Mouse (Mus musculus): ENCODE results near the gene Arhgef38. TPM values are rescaled to one million over a fixed set of nuclear protein-coding genes. Genes with fewer than 3 reads are reported as not detected.

Arhgef38 gene
- total RNA-seq, 1 experiment, result 1.4 TPM

DNA sequence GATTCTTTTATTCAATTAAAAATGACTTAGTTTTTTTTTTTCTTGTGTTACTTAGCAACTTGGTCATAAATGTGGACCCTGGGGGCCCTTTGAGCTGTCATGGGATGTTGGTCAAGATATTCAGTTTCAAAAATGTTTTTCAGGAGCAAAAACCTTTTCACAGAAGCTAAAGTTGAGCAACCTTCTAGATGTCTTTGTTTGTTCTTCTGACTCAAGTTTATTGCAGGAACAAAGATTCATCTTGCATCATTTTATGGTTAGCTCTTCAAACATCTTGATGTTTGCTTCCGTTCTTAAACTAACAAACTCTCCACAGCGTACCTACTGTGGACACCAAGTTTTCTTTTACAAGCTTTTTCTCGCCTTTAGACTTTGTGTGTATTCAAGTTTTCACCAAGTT lies 23.4 kb downstream of the Arhgef38 start:
- in situ Hi-C loops (cut with MboI; ENCODE audit: low sequenced_read_pairs in 2 of 2, unreplicated experiment in 2 of 2), result no loop called here
- no peaks in the 10 kb centered on the region for H3K4me1 ChIP-seq (ENCODE audit: control insufficient read depth in 2 of 2, insufficient read depth in 2 of 2, low read length in 2 of 2, poor library complexity in 1 of 2)
- DNase-seq (ENCODE audit: low read depth, low spot score), result no peak
- no peaks in the 10 kb centered on the region for H3K36me3 ChIP-seq (ENCODE audit: control insufficient read depth, insufficient read depth, low read length, poor library complexity, severe bottlenecking)
- no peak overlapping the region for H3K27ac ChIP-seq (ENCODE audit: insufficient read depth, low read depth, low read length, poor library complexity, severe bottlenecking)
- no peaks in the 10 kb centered on the region for H3K9me3 ChIP-seq (ENCODE audit: control insufficient read depth, insufficient read depth, low read depth, low read length)
- H3K9ac ChIP-seq (ENCODE audit: insufficient read depth, low read depth, low read length, poor library complexity, severe bottlenecking), result no peak overlapping the region
- no peak for TF ChIP-seq ZC3H11A (IDR thresholded peaks at IDR 0.05; ENCODE audit: borderline replicate concordance, low read depth, low read length)
- no peak for TF ChIP-seq CHD2 (IDR thresholded peaks at IDR 0.05; ENCODE audit: low read depth, low read length)
- TF ChIP-seq MAFK (IDR thresholded peaks at IDR 0.05; ENCODE audit: insufficient read depth, low read depth, low read length), result no peak
- no peak for TF ChIP-seq HCFC1 (IDR thresholded peaks at IDR 0.05; ENCODE audit: borderline replicate concordance, insufficient read depth, low read length)
- no peak for TF ChIP-seq ZNF384 (IDR thresholded peaks at IDR 0.05; ENCODE audit: low read depth, low read length)
- H3K4me3 ChIP-seq (ENCODE audit: insufficient read depth in 1 of 2, low read depth in 1 of 2, low read length in 2 of 2, poor library complexity in 1 of 2, severe bottlenecking in 1 of 2), result no peak overlapping the region

DNA sequence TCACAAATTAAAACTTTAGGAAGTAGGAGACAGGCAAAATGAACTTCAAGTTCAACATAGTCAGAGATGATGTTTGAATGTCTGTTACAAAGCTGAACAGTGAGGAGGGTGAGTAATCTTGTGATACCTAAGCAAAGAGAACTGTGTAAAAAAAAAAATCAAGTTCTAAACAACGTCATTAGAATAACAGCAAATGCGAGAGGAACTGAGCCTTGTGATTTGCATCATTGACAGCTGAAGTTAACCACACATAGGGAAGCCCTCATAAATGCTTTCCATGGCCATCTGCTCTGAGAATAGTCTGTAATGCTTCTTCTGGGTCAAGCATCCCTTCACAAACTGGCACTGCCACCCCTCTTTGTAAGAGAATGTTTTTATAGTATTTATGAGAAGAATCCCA lies 31.0 kb downstream of the Arhgef38 start:
- H3K36me3 ChIP-seq (ENCODE audit: control insufficient read depth, insufficient read depth, low read length, poor library complexity, severe bottlenecking), result no peaks in the 10 kb centered on the region
- no peaks in the 10 kb centered on the region for H3K9me3 ChIP-seq (ENCODE audit: control insufficient read depth, insufficient read depth, low read depth, low read length)
- no peak overlapping the region for H3K27ac ChIP-seq (ENCODE audit: insufficient read depth, low read depth, low read length, poor library complexity, severe bottlenecking)
- no peaks in the 10 kb centered on the region for H3K4me1 ChIP-seq (ENCODE audit: control insufficient read depth in 2 of 2, insufficient read depth in 2 of 2, low read length in 2 of 2, poor library complexity in 1 of 2)
- no peak for DNase-seq (ENCODE audit: low read depth, low spot score)
- H3K9ac ChIP-seq (ENCODE audit: insufficient read depth, low read depth, low read length, poor library complexity, severe bottlenecking), result no peak overlapping the region
- in situ Hi-C loops (cut with MboI; ENCODE audit: low sequenced_read_pairs in 2 of 2, unreplicated experiment in 2 of 2), result no loop called here
- H3K4me3 ChIP-seq (ENCODE audit: insufficient read depth in 1 of 2, low read depth in 1 of 2, low read length in 2 of 2, poor library complexity in 1 of 2, severe bottlenecking in 1 of 2), result no peak overlapping the region
- TF ChIP-seq MAFK (IDR thresholded peaks at IDR 0.05; ENCODE audit: insufficient read depth, low read depth, low read length) (no peak), ZC3H11A (IDR thresholded peaks at IDR 0.05; ENCODE audit: borderline replicate concordance, low read depth, low read length) (no peak), ZNF384 (IDR thresholded peaks at IDR 0.05; ENCODE audit: low read depth, low read length) (no peak), CHD2 (IDR thresholded peaks at IDR 0.05; ENCODE audit: low read depth, low read length) (no peak), HCFC1 (IDR thresholded peaks at IDR 0.05; ENCODE audit: borderline replicate concordance, insufficient read depth, low read length) (no peak)

DNA sequence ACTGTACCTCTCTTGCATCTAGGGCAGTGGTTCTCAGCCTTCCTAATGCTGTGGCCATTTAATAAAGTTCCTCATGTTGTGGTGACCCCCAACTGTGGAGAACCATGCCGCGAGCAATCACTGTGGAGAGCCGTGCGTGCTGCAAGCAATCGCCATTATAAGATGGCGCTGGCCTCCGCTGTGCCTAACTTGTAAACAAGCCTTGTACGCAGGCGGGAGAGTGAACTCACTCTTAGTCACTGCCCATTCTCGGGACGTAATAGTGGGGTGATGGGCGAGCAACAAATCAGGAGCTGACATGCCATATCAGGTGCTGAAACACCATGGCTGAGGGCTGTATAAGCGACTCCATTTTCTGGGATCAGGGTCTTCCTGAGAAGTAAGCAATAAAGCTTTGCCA lies 32.6 kb downstream of the Arhgef38 start:
- Histone ChIP-seq H3K9ac (ENCODE audit: insufficient read depth, low read depth, low read length, poor library complexity, severe bottlenecking) (no peak overlapping the region), H3K9me3 (ENCODE audit: control insufficient read depth, insufficient read depth, low read depth, low read length) (no peaks in the 10 kb centered on the region), H3K27ac (ENCODE audit: insufficient read depth, low read depth, low read length, poor library complexity, severe bottlenecking) (no peak overlapping the region), H3K4me1 (ENCODE audit: control insufficient read depth in 2 of 2, insufficient read depth in 2 of 2, low read length in 2 of 2, poor library complexity in 1 of 2) (no peaks in the 10 kb centered on the region), H3K4me3 (ENCODE audit: insufficient read depth in 1 of 2, low read depth in 1 of 2, low read length in 2 of 2, poor library complexity in 1 of 2, severe bottlenecking in 1 of 2) (peak overlapping the region; percentile 21 to 40), H3K36me3 (ENCODE audit: control insufficient read depth, insufficient read depth, low read length, poor library complexity, severe bottlenecking) (no peaks in the 10 kb centered on the region)
- no peak for TF ChIP-seq CHD2 (IDR thresholded peaks at IDR 0.05; ENCODE audit: low read depth, low read length)
- TF ChIP-seq MAFK (IDR thresholded peaks at IDR 0.05; ENCODE audit: insufficient read depth, low read depth, low read length), result no peak
- TF ChIP-seq ZNF384 (IDR thresholded peaks at IDR 0.05; ENCODE audit: low read depth, low read length), result no peak
- no peak for TF ChIP-seq HCFC1 (IDR thresholded peaks at IDR 0.05; ENCODE audit: borderline replicate concordance, insufficient read depth, low read length)
- TF ChIP-seq ZC3H11A (IDR thresholded peaks at IDR 0.05; ENCODE audit: borderline replicate concordance, low read depth, low read length), result no peak
- in situ Hi-C loops (cut with MboI; ENCODE audit: low sequenced_read_pairs in 2 of 2, unreplicated experiment in 2 of 2), result no loop called here
- peak; percentile 15 for DNase-seq (ENCODE audit: low read depth, low spot score)

DNA sequence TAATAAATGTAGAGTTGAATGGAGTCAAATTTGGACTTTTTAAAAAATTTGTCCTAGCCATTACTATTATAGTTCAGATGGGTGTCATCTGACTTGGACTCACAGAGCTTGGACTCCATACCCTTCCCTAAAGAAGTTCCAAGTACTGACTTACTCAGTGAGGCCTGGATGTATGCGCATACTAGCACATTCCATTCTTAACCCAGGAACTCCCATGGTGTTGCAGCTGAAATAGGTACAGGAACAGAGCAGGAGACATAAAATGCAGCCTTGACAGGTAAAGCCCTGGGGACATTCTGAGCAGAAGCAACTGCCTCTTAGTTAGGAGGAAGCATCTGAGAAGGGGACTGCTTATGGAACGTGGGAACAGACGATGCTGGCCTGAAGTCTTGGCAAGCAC lies 45.8 kb downstream of the Arhgef38 start:
- H3K27ac ChIP-seq (ENCODE audit: insufficient read depth, low read depth, low read length, poor library complexity, severe bottlenecking), result no peak overlapping the region
- H3K4me1 ChIP-seq (ENCODE audit: control insufficient read depth in 2 of 2, insufficient read depth in 2 of 2, low read length in 2 of 2, poor library complexity in 1 of 2), result no peaks in the 10 kb centered on the region
- DNase-seq (ENCODE audit: low read depth, low spot score), result peak; percentile 8
- no peaks in the 10 kb centered on the region for H3K36me3 ChIP-seq (ENCODE audit: control insufficient read depth, insufficient read depth, low read length, poor library complexity, severe bottlenecking)
- H3K9me3 ChIP-seq (ENCODE audit: control insufficient read depth, insufficient read depth, low read depth, low read length), result no peaks in the 10 kb centered on the region
- no peak overlapping the region for H3K4me3 ChIP-seq (ENCODE audit: insufficient read depth in 1 of 2, low read depth in 1 of 2, low read length in 2 of 2, poor library complexity in 1 of 2, severe bottlenecking in 1 of 2)
- in situ Hi-C loops (cut with MboI; ENCODE audit: low sequenced_read_pairs in 2 of 2, unreplicated experiment in 2 of 2), result no loop called here
- TF ChIP-seq HCFC1 (IDR thresholded peaks at IDR 0.05; ENCODE audit: borderline replicate concordance, insufficient read depth, low read length) (no peak), MAFK (IDR thresholded peaks at IDR 0.05; ENCODE audit: insufficient read depth, low read depth, low read length) (no peak)
- H3K9ac ChIP-seq (ENCODE audit: insufficient read depth, low read depth, low read length, poor library complexity, severe bottlenecking), result no peak overlapping the region

DNA sequence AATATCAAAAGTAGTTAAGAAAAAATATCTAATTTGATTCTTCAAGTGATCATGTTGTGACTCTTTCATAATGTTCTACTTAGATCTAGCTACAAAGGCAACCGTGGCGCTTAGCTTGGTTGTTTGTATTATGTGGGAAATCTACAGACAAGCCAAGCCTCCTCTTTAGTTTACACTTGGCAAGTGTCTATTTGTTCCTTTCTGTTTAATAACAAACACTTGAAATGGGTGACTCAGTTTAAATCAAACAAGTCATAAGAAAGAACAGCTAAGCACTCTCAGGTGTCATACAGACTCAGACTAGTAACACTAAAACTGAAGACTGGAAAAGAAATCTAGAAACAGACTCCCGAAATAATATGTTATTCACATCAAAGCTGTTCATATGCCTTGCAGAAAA lies 47.2 kb downstream of the Arhgef38 start:
- no peak for DNase-seq (ENCODE audit: low read depth, low spot score)
- no peaks in the 10 kb centered on the region for H3K36me3 ChIP-seq (ENCODE audit: control insufficient read depth, insufficient read depth, low read length, poor library complexity, severe bottlenecking)
- H3K4me3 ChIP-seq (ENCODE audit: insufficient read depth in 1 of 2, low read depth in 1 of 2, low read length in 2 of 2, poor library complexity in 1 of 2, severe bottlenecking in 1 of 2), result no peak overlapping the region
- no peaks in the 10 kb centered on the region for H3K9me3 ChIP-seq (ENCODE audit: control insufficient read depth, insufficient read depth, low read depth, low read length)
- no peak overlapping the region for H3K27ac ChIP-seq (ENCODE audit: insufficient read depth, low read depth, low read length, poor library complexity, severe bottlenecking)
- in situ Hi-C loops (cut with MboI; ENCODE audit: low sequenced_read_pairs in 2 of 2, unreplicated experiment in 2 of 2), result no loop called here
- TF ChIP-seq ZC3H11A (IDR thresholded peaks at IDR 0.05; ENCODE audit: borderline replicate concordance, low read depth, low read length), result no peak
- no peak for TF ChIP-seq MAFK (IDR thresholded peaks at IDR 0.05; ENCODE audit: insufficient read depth, low read depth, low read length)
- no peak for TF ChIP-seq CHD2 (IDR thresholded peaks at IDR 0.05; ENCODE audit: low read depth, low read length)
- no peak for TF ChIP-seq HCFC1 (IDR thresholded peaks at IDR 0.05; ENCODE audit: borderline replicate concordance, insufficient read depth, low read length)
- no peak for TF ChIP-seq ZNF384 (IDR thresholded peaks at IDR 0.05; ENCODE audit: low read depth, low read length)
- H3K9ac ChIP-seq (ENCODE audit: insufficient read depth, low read depth, low read length, poor library complexity, severe bottlenecking), result no peak overlapping the region
- H3K4me1 ChIP-seq (ENCODE audit: control insufficient read depth in 2 of 2, insufficient read depth in 2 of 2, low read length in 2 of 2, poor library complexity in 1 of 2), result no peaks in the 10 kb centered on the region
